Mouse (Mus musculus): ENCODE data around the gene Tmem95.

DNA sequence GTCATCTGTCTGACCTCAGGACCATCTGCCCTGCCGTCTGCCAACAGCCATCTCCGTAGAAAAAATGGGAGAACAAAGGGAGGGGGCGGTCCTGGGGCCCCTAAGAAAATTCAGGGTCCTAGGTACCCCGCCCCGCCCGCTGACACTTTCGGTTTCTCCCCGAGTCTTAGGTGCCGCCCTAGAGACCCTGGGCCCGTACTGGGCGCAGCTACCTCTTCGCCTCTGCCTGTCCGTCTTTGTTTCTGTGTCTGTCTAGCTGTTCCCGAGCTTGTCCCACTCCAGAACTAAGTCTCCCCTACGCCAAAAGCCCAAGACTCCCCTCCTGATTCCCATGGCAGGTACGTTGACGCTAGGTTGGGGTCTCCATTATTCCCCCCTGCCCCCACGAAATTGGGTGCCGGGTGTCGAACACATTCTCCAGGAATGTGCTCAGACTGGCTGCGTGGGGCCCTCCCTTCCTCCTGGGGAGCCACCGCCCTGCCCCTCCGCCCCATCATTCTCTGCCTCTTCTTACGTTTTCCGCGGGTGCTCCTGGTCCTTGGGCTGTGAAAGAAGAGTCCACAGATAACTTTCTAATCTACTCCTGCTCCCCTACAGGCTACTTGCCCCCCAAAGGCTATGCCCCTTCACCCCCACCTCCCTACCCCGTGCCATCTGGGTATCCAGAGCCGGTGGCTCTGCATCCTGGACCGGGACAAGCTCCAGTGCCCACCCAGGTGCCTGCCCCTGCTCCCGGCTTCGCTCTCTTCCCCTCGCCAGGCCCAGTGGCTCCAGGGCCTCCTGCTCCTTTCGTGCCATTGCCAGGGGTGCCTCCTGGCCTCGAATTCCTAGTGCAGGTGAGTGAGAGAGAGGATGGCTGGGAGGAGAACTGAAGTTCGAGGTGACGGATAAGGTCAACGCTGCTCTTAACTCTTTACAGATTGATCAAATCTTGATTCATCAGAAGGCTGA is 30.8 kb downstream of the Tmem95 start:
- TF ChIP-seq CTCF (IDR thresholded peaks at IDR 0.05; ENCODE audit: low read depth) = no peak
- no peak for TF ChIP-seq EP300 (IDR thresholded peaks at IDR 0.05; ENCODE audit: low read depth)

Measured in liver, embryonic 14.5 days (tissue).